Mouse (Mus musculus) embryo, embryonic 11 days (tissue): ENCODE data around the gene B4galnt4.

Experiments used
- DNase-seq: peaks from one replicate; pipeline ENCODE4 v3.0.0-alpha.2; 2015

The B4galnt4 gene

DNA sequence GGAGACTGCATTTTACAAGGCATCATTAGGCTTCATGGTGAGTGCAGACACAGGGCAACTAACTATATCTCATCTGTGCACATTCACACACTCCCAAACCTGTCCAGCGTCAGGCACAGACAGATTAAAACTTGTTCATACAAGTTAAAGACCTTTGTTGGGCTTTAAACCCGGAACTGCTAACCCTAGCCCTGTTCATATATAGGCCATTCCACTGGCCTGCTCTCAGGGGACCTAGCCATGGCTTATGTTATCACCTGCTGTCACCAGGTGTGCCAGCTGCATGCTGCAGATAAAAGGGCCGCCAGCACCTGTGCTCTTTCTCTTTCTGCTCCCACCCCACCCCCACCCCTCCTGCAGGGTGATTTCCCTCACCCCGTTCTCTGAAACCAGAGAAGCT, 18.4 kb upstream of the B4galnt4 start:
- peak; percentile 15 for DNase-seq

- peak; percentile 17 for DNase-seq
Measured at GRCm38 (mm10) chr7:141046931-141047580, 13.8 kb upstream of the B4galnt4 start.

- DNase-seq: peak; percentile 61
Measured at GRCm38 (mm10) chr7:141047581-141048225, 13.2 kb upstream of the B4galnt4 start.

GRCm38 (mm10) chr7:141048226-141049218, 12.4 kb upstream of the B4galnt4 start:
- peak; percentile 94 for DNase-seq

- no peak for DNase-seq
Measured at GRCm38 (mm10) chr7:141049326-141049725, 11.6 kb upstream of the B4galnt4 start.

GRCm38 (mm10) chr7:141051060-141051685, 9.7 kb upstream of the B4galnt4 start:
- no peak for DNase-seq

GRCm38 (mm10) chr7:141052016-141052415, 8.9 kb upstream of the B4galnt4 start:
- DNase-seq: no peak

- no peak for DNase-seq
Measured at GRCm38 (mm10) chr7:141052421-141052820, 8.5 kb upstream of the B4galnt4 start.

GRCm38 (mm10) chr7:141055785-141056184, 5.1 kb upstream of the B4galnt4 start:
- DNase-seq: no peak

- DNase-seq: no peak
Measured at GRCm38 (mm10) chr7:141056976-141057375, 3.9 kb upstream of the B4galnt4 start.

- no peak for DNase-seq
Measured at GRCm38 (mm10) chr7:141057541-141057940, 3.4 kb upstream of the B4galnt4 start.

- no peak for DNase-seq
Measured at GRCm38 (mm10) chr7:141058601-141059341, 2.1 kb upstream of the B4galnt4 start.

DNA sequence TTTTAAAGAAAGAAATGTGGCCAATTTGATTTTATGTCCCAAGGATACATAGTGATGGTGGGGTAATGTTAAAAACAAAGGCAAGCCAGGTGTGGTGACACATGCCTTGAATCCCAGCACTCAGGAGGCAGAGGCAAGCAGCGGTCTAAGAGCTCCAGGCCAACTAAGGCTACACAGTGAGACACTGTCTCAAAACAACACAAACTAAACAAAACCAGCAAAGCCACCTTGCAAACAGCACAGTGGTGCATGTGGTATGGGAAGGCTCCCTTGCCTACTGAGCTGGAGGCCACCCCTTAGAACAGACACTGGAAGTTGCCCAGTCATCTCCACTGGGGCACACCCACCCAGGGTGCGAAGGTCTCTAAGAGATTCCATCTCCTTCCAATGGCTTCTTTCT, 975 bp upstream of the B4galnt4 start:
- no peak for DNase-seq

GRCm38 (mm10) chr7:141061269-141061692, 377 bp downstream of the B4galnt4 start:
- DNase-seq: peak; percentile 56

DNA sequence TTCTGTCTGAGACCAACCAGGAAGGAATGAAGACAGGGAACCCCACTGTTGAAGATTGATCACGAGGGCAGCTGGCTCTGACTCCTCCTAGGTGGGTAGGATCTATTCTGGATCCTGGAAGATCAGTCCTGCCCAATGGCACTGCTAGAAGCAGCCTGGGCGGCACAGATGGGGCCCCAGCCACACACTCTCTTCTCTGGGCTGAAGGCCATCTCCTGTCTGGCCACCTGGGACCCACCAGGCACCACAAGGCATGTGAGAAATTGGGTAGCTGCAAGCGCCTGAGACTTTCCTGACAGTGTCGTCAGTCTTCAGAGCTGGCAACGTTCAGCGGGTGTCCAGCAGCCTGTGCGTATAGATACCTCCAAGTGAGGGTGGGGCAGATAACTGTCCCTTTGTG, 1.6 kb downstream of the B4galnt4 start:
- no peak for DNase-seq

- no peak for DNase-seq
Measured at GRCm38 (mm10) chr7:141063353-141063752, 2.4 kb downstream of the B4galnt4 start.

DNA sequence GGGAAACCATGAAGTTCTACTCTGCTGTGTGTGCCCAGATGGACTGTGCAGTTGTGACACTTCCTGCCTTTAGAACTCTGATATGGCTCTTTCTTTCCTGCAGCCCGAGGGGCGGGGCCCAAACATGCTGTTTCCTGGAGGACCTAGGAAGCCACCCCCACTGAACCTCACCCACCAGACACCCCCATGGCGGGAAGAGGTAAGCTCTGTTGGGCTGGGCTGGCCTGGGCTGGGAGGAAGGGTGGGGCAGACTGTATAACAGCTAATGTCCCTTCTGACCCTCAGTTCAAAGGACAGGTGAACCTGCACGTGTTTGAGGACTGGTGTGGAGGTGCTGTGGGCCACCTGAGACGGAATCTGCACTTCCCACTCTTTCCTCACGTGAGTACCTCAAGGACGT, 3.3 kb downstream of the B4galnt4 start:
- DNase-seq: no peak

GRCm38 (mm10) chr7:141064576-141064975, 3.7 kb downstream of the B4galnt4 start:
- no peak for DNase-seq

DNA sequence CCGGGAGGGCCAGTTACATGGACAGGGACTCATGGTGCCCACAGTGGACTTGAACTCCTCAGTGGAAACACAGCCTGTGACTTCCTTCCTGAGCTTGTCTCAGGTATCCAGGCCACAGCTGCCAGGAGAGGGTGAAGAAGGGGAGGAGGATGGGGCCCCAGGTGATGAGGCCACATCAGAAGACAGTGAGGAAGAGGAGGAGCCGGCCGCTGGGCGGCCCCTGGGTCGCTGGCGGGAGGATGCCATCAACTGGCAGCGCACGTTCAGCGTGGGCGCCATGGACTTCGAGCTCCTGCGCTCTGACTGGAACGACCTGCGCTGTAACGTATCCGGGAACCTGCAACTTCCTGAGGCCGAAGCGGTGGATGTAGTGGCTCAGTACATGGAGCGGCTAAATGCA, 7.4 kb downstream of the B4galnt4 start:
- DNase-seq: no peak

DNA sequence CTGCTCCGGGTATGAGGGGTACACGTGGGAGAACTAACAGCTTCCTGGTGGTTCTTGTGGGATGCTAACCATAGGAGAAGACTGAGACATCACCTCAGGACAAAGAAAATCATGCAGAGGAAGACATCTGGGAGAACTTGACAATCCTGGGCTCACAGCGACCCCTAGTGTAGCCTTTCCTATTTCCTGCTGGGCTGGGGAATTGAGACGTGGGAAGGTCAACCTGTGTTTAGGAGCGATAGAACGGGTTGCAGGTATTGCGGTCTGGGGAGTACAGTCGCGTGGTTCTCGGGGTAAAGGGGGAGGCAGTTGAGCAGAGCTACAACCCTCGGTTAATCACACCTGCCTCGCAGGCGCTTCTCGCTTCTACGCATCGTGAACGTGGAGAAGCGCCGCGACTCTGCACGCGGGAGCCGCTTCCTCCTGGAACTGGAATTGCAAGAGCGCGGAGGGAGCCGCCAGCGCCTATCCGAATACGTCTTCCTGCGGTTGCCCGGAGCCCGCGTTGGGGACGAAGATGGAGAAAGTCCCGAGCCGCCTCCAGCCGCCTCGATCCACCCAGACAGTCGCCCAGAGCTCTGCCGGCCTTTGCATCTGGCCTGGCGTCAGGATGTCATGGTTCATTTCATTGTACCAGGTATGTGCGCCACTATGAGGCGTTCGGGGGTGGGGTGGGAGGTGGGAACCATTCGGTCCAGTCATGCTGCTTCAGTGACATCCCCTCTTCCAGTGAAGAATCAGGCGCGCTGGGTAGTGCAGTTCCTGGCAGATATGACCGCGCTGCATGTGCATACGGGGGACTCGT, 9.4 kb downstream of the B4galnt4 start:
- peak; percentile 89 for DNase-seq

- DNase-seq: no peak
Measured at GRCm38 (mm10) chr7:141072017-141072745, 11.3 kb downstream of the B4galnt4 start.
